Comparison of ENCODE assay signal across 42 mouse cellular contexts in genomic region chr17:25110590-25110989, GRCm38 (mm10). TPM values are rescaled to one million over a fixed set of nuclear protein-coding genes. Genes with fewer than 3 reads are reported as not detected.
"Had no signal": no experiment of that assay in that cellular context is flagged by ENCODE, and none has a peak within 500 bp of the region (broad histone marks: within the 10 kb centered on the region; RNA-seq: fewer than 3 reads in every experiment).

No protein-coding gene starts in this region.

- H3K4me3 ChIP-seq: left cerebral cortex, adult 2 months; limb, embryonic 10.5 days; limb, embryonic 12.5 days; limb, embryonic 13.5 days; limb, embryonic 15.5 days; liver, embryonic 12.5 days; liver, embryonic 13.5 days; liver, embryonic 15.5 days; lung, embryonic 15.5 days; megakaryocyte, embryonic 14.5 days; midbrain, embryonic 10.5 days; midbrain, embryonic 12.5 days; midbrain, embryonic 13.5 days; midbrain, embryonic 15.5 days; neural tube, embryonic 12.5 days had no signal

- H3K27me3 ChIP-seq: limb, embryonic 12.5 days; limb, embryonic 13.5 days; limb, embryonic 15.5 days; liver, embryonic 12.5 days; liver, embryonic 13.5 days; liver, embryonic 15.5 days; lung, embryonic 15.5 days; megakaryocyte, embryonic 14.5 days; midbrain, embryonic 12.5 days; midbrain, embryonic 13.5 days; midbrain, embryonic 15.5 days; neural tube, embryonic 12.5 days had no signal

- DNase-seq: liver; liver, embryonic 13.5 days; liver, postnatal 0 days; lung, adult 18-20 months; lung, adult 2 months; lung, embryonic 14.5 days; lung, postnatal 10 days; lung, postnatal 14 days; lung, postnatal 36 days; lung, postnatal 4 days; midbrain, embryonic 14.5 days had no signal

- H3K4me2 ChIP-seq: limb, embryonic 12.5 days; limb, embryonic 13.5 days; limb, embryonic 15.5 days; liver, embryonic 11.5 days; liver, embryonic 12.5 days; liver, embryonic 13.5 days; liver, embryonic 15.5 days; lung, embryonic 14.5 days; lung, embryonic 15.5 days; midbrain, embryonic 11.5 days; midbrain, embryonic 12.5 days; midbrain, embryonic 13.5 days; midbrain, embryonic 15.5 days; neural tube, embryonic 12.5 days had no signal

RNA-seq across cellular contexts. Expression of gene Ptx4, which starts 10.0 kb away (rescaled TPM):
- total RNA-seq: liver, adult 2 months; megakaryocyte progenitor cell, adult 5-6 weeks; megakaryocyte, adult 5-6 weeks; midbrain, postnatal 0 days; monocyte, adult 5-6 weeks had no signal
- polyA plus RNA-seq: liver, adult 2 months; liver, embryonic 11.5 days; liver, embryonic 12.5 days; liver, embryonic 13.5 days; liver, embryonic 14.5 days; liver, embryonic 16.5 days; liver, postnatal 0 days; lung, adult 2 months; lung, embryonic 14.5 days; lung, embryonic 16.5 days; macrophage; midbrain, embryonic 10.5 days; midbrain, embryonic 11.5 days; midbrain, embryonic 12.5 days; midbrain, embryonic 13.5 days; midbrain, embryonic 14.5 days; midbrain, embryonic 15.5 days; neural tube, embryonic 11.5 days; neural tube, embryonic 12.5 days had no signal

RNA-seq across cellular contexts. Expression of gene Tmem204, which starts 27.2 kb away (rescaled TPM):
- total RNA-seq: megakaryocyte progenitor cell, adult 5-6 weeks; megakaryocyte, adult 5-6 weeks; megakaryocyte-erythroid progenitor cell, adult 5-6 weeks; monocyte, adult 5-6 weeks had no signal
- polyA plus RNA-seq: macrophage had no signal

RNA-seq across cellular contexts. Expression of gene Ccdc154, which starts 51.7 kb away (rescaled TPM):
- total RNA-seq: left cerebral cortex, adult 8-10 months; left cerebral cortex, postnatal 10 days; liver, adult 2 months; megakaryocyte progenitor cell, adult 5-6 weeks; midbrain, postnatal 0 days; monocyte, adult 5-6 weeks had no signal
- polyA plus RNA-seq: limb, embryonic 10.5 days; limb, embryonic 11.5 days; limb, embryonic 12.5 days; limb, embryonic 13.5 days; liver, embryonic 12.5 days; liver, embryonic 13.5 days; liver, embryonic 14.5 days; liver, embryonic 15.5 days; liver, postnatal 0 days; lung, adult 2 months; macrophage; midbrain, embryonic 10.5 days; midbrain, embryonic 11.5 days; midbrain, embryonic 12.5 days; midbrain, embryonic 13.5 days; midbrain, embryonic 14.5 days; midbrain, embryonic 15.5 days; midbrain, embryonic 16.5 days; midbrain, postnatal 0 days; neural tube, embryonic 11.5 days; neural tube, embryonic 12.5 days had no signal
